17 mouse cellular contexts compared by ENCODE assay signal in genomic region chr12:30450614-30451013, GRCm38 (mm10).
DNase-seq lines count a peak whose midpoint lies in the region; ATAC-seq lines count a peak whose summit lies in the region.
"Had no signal": no experiment of that assay in that cellular context is flagged by ENCODE, and none has a peak within 500 bp of the region (broad histone marks: within the 10 kb centered on the region; RNA-seq: fewer than 3 reads in every experiment).

No protein-coding gene starts in this region.

- no peak overlapping the region for H3K4me3 ChIP-seq in embryonic facial prominence, embryonic 11.5 days (ENCODE audit: low read depth, low read length)
- H3K4me3 ChIP-seq in embryonic facial prominence, embryonic 10.5 days, result no peak overlapping the region
- H3K4me3 ChIP-seq in midbrain, embryonic 14.5 days (replicated peaks; ENCODE audit: low read depth, low read length), result no peak overlapping the region
- H3K4me3 ChIP-seq in midbrain, embryonic 15.5 days, result no peak overlapping the region
- no peak overlapping the region for H3K4me3 ChIP-seq in liver, embryonic 12.5 days
- H3K4me3 ChIP-seq: embryonic facial prominence, embryonic 13.5 days; heart, embryonic 15.5 days; hindbrain, embryonic 15.5 days; liver, embryonic 15.5 days; midbrain, embryonic 10.5 days had no signal

- H3K27me3 ChIP-seq in embryonic facial prominence, embryonic 11.5 days (ENCODE audit: control insufficient read depth, insufficient read depth, low read length), result no peaks in the 10 kb centered on the region
- no peaks in the 10 kb centered on the region for H3K27me3 ChIP-seq in embryonic facial prominence, embryonic 10.5 days (replicated peaks; ENCODE audit: low read depth, poor library complexity, severe bottlenecking)
- no peaks in the 10 kb centered on the region for H3K27me3 ChIP-seq in midbrain, embryonic 14.5 days (ENCODE audit: control insufficient read depth, insufficient read depth, low read length)
- no peaks in the 10 kb centered on the region for H3K27me3 ChIP-seq in midbrain, embryonic 15.5 days (replicated peaks)
- H3K27me3 ChIP-seq in liver, embryonic 12.5 days (replicated peaks), result no peaks in the 10 kb centered on the region
- H3K27me3 ChIP-seq: embryonic facial prominence, embryonic 13.5 days; heart, embryonic 15.5 days; hindbrain, embryonic 15.5 days; liver, embryonic 15.5 days had no signal

- no peaks in the 10 kb centered on the region for H3K36me3 ChIP-seq in embryonic facial prominence, embryonic 11.5 days (replicated peaks; ENCODE audit: control insufficient read depth, insufficient read depth, low read depth, low read length)
- no peaks in the 10 kb centered on the region for H3K36me3 ChIP-seq in embryonic facial prominence, embryonic 10.5 days (replicated peaks)
- H3K36me3 ChIP-seq in midbrain, embryonic 14.5 days (ENCODE audit: control insufficient read depth, insufficient read depth, low read length), result no peaks in the 10 kb centered on the region
- H3K36me3 ChIP-seq in midbrain, embryonic 15.5 days (replicated peaks), result no peaks in the 10 kb centered on the region
- no peaks in the 10 kb centered on the region for H3K36me3 ChIP-seq in liver, embryonic 12.5 days
- H3K36me3 ChIP-seq: embryonic facial prominence, embryonic 13.5 days; heart, embryonic 15.5 days; hindbrain, embryonic 15.5 days; liver, embryonic 15.5 days; midbrain, embryonic 10.5 days had no signal

- H3K4me2 ChIP-seq in embryonic facial prominence, embryonic 11.5 days (ENCODE audit: low read depth, low read length), result no peak overlapping the region
- no peak overlapping the region for H3K4me2 ChIP-seq in midbrain, embryonic 14.5 days (ENCODE audit: low read length)
- H3K4me2 ChIP-seq in midbrain, embryonic 15.5 days, result no peak overlapping the region
- H3K4me2 ChIP-seq in liver, embryonic 12.5 days, result no peak overlapping the region
- H3K4me2 ChIP-seq: embryonic facial prominence, embryonic 13.5 days; heart, embryonic 15.5 days; hindbrain, embryonic 15.5 days; liver, embryonic 15.5 days had no signal

- no peak overlapping the region for H3K27ac ChIP-seq in embryonic facial prominence, embryonic 11.5 days (replicated peaks; ENCODE audit: low read depth, low read length)
- no peak overlapping the region for H3K27ac ChIP-seq in embryonic facial prominence, embryonic 10.5 days (replicated peaks)
- H3K27ac ChIP-seq in midbrain, embryonic 14.5 days (replicated peaks; ENCODE audit: low read depth, low read length), result no peak overlapping the region
- H3K27ac ChIP-seq in midbrain, embryonic 15.5 days, result no peak overlapping the region
- no peak overlapping the region for H3K27ac ChIP-seq in liver, embryonic 12.5 days
- H3K27ac ChIP-seq: embryonic facial prominence, embryonic 13.5 days; heart, embryonic 15.5 days; hindbrain, embryonic 15.5 days; liver, embryonic 15.5 days; midbrain, embryonic 10.5 days had no signal

- H3K9ac ChIP-seq in embryonic facial prominence, embryonic 11.5 days (replicated peaks; ENCODE audit: low read length), result no peak overlapping the region
- H3K9ac ChIP-seq in midbrain, embryonic 14.5 days (replicated peaks; ENCODE audit: low read length), result no peak overlapping the region
- no peak overlapping the region for H3K9ac ChIP-seq in midbrain, embryonic 15.5 days
- H3K9ac ChIP-seq in liver, embryonic 12.5 days, result no peak overlapping the region
- H3K9ac ChIP-seq: embryonic facial prominence, embryonic 13.5 days; heart, embryonic 15.5 days; hindbrain, embryonic 15.5 days; liver, embryonic 15.5 days had no signal

- DNase-seq in embryonic facial prominence, embryonic 11.5 days (ENCODE audit: low spot score), result peak; percentile 39
- DNase-seq in embryonic facial prominence, embryonic 10.5 days (ENCODE audit: low spot score), result no peak
- DNase-seq in kidney, postnatal 10 days, result peak; percentile 27
- DNase-seq in kidney, adult 18-20 months, result no peak
- peak; percentile 43 for DNase-seq in midbrain, embryonic 14.5 days
- no peak for DNase-seq in frontal cortex, postnatal 10 days (ENCODE audit: low spot score in 2 of 2)
- DNase-seq: adrenal gland, postnatal 36 days; cerebellum, adult 11-12 months; gastrocnemius, postnatal 36 days had no signal

- no peak for ATAC-seq in embryonic facial prominence, embryonic 11.5 days (replicated peaks; ENCODE audit: insufficient number of reproducible peaks, low FRiP score, low TSS enrichment, low read depth)
- no peak for ATAC-seq in midbrain, embryonic 14.5 days (ENCODE audit: low FRiP score, low TSS enrichment)
- no peak for ATAC-seq in midbrain, embryonic 15.5 days (replicated peaks)
- ATAC-seq in liver, embryonic 12.5 days, result no peak
- ATAC-seq: forebrain, embryonic 16.5 days had no signal

- H3K9me3 ChIP-seq in embryonic facial prominence, embryonic 11.5 days (replicated peaks; ENCODE audit: control insufficient read depth, low read length), result no peaks in the 10 kb centered on the region
- H3K9me3 ChIP-seq in embryonic facial prominence, embryonic 10.5 days, result no peaks in the 10 kb centered on the region
- H3K9me3 ChIP-seq in midbrain, embryonic 14.5 days (ENCODE audit: control insufficient read depth, low read length), result no peaks in the 10 kb centered on the region
- H3K9me3 ChIP-seq in midbrain, embryonic 15.5 days, result no peaks in the 10 kb centered on the region
- no peaks in the 10 kb centered on the region for H3K9me3 ChIP-seq in liver, embryonic 12.5 days (replicated peaks)
- H3K9me3 ChIP-seq: embryonic facial prominence, embryonic 13.5 days; heart, embryonic 15.5 days; hindbrain, embryonic 15.5 days; liver, embryonic 15.5 days; midbrain, embryonic 10.5 days had no signal

- H3K4me1 ChIP-seq in embryonic facial prominence, embryonic 11.5 days (ENCODE audit: control insufficient read depth, insufficient read depth, low read length), result no peaks in the 10 kb centered on the region
- no peaks in the 10 kb centered on the region for H3K4me1 ChIP-seq in embryonic facial prominence, embryonic 10.5 days
- H3K4me1 ChIP-seq in midbrain, embryonic 14.5 days (ENCODE audit: control insufficient read depth, insufficient read depth, low read length), result no peaks in the 10 kb centered on the region
- H3K4me1 ChIP-seq in midbrain, embryonic 15.5 days, result no peaks in the 10 kb centered on the region
- no peaks in the 10 kb centered on the region for H3K4me1 ChIP-seq in liver, embryonic 12.5 days
- H3K4me1 ChIP-seq: embryonic facial prominence, embryonic 13.5 days; heart, embryonic 15.5 days; hindbrain, embryonic 15.5 days; liver, embryonic 15.5 days; midbrain, embryonic 10.5 days had no signal

Comparison
In these comparisons a context has a peak if more than half of its experiments do, and no peak if none do; other contexts are left out.
1. DNase-seq: peak in embryonic facial prominence, embryonic 11.5 days (single experiment), kidney, postnatal 10 days (single experiment) and midbrain, embryonic 14.5 days (single experiment); none in embryonic facial prominence, embryonic 10.5 days (single experiment), kidney, adult 18-20 months (single experiment) and frontal cortex, postnatal 10 days (0 of 2).